Mouse (Mus musculus) ovary, adult 18-20 months (tissue): ENCODE data around the gene Slco3a1.

Source experiments
- DNase-seq: peaks from one replicate; pipeline ENCODE4 v3.0.0; 2022; ENCODE audit warnings: low spot score, mixed read lengths

The Slco3a1 gene

GRCm38 (mm10) chr7:74347026-74347425 is 207.6 kb downstream of the Slco3a1 start:
- DNase-seq: no peak

GRCm38 (mm10) chr7:74346451-74346850 is 208.1 kb downstream of the Slco3a1 start:
- DNase-seq: no peak

GRCm38 (mm10) chr7:74341149-74341805 is 213.3 kb downstream of the Slco3a1 start:
- DNase-seq: no peak

- no peak for DNase-seq
Measured at GRCm38 (mm10) chr7:74340419-74340954, 214.1 kb downstream of the Slco3a1 start.

- DNase-seq: no peak
Measured at GRCm38 (mm10) chr7:74337677-74338420, 216.7 kb downstream of the Slco3a1 start.

DNA sequence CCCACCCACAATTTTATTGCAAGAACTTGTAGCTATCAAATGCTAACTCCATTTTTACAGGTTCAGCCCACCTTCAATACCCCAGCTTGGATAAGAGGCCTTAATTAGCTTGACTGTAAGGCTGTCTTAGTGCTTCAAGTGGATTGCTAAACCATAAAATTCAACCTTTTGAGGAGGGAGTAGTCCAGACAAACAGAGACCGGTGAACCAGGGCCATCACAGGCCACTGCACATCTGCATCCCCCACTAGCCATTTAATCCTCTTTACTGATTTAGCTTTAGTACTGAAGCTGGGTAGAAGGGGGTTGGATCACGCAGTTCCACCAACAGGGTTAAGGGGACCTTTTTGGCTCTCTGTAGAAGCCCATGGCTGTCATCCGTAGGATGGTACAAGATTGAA is 222.3 kb downstream of the Slco3a1 start:
- DNase-seq: no peak

DNA sequence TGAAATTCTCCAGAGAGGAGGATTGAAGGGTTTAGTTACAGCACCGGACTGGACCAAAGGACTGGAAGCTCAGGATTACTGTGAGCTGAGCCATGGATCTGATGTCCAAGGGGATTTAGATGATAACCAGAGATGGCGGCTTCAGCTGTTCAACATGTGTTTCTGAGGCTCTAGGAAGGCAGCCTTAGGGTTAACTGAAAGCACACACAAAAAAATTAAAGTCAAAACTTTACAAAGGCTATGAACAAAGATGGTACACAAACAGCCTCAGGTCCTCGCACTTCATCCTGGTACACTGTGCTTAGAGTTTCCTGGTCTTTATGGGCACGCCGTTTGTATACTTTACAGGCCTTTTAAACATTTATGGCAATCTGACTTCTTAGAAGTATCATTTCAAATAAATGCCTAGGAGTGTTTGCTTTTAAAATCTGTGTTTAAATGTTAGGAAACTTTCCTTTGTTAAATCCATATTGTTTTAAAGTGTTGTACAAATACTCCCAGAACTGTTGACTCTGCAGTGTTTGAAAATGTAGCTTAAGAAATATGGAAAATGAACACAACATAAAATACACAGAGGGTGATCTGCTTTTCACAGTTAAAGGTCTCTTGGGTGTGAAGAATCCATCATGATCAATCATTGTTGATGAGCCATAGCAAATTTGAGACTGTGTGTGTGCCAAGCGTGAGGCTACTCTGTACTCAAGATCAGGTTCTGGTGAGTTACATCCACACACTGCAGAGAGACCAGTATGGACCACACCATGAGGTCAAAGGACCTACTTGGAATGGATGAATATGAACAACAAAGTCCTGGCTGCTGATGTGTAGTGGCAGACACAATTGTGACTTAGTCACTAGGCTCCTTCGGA is 223.5 kb downstream of the Slco3a1 start:
- no peak for DNase-seq

DNA sequence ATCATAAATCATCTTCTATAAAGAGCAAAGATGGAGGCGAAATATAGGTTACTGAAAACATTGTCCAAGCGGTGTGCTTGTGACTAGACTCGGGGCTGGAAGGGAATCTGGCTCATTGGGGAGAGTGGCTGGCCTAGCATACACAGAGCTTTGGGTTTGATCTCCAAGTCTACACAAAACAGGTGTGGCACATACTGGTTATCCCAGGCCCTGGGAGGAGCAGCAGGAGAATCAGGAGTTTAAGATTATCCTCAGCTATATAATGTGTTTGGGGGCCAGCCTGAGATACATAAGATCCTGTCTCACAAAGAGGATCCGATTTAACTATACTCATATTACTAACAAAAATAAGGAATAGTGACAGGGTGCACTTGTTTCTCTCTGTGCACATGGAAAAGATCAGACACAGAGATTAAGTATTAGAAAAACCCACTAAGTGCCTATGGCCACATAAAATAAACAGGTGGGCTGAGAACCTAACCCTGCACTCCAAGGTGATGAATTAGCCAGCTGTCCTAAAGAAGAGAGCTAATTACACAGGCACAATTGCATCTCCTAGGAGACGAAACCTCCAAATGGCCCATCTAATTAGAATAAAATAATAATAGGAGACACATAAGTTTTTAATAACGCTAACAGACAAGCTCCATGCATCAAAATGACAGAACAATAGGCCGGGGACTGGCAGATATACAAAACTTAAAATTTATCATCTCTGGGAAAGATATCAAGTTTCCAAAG is 224.3 kb downstream of the Slco3a1 start:
- no peak for DNase-seq

DNA sequence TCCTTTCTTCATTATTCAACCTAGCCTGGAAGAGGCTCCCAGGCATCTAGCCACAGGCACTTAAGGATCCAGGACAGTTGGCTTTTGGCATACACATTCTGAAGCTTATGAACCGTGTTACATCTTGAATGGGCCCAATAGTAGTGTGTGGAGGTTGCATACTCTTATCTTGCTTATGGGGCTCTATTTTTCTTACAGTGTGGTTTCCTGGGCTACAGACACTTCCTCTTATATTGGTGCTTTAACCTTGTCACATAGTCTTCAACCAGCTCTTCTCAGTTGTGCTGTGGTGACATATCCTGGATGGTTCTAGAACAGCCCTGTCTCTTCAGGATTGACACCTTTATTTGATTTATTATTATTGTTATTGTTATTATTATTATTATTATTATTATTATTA is 225.6 kb downstream of the Slco3a1 start:
- DNase-seq: no peak

GRCm38 (mm10) chr7:74327716-74328115 is 226.9 kb downstream of the Slco3a1 start:
- DNase-seq: no peak

DNA sequence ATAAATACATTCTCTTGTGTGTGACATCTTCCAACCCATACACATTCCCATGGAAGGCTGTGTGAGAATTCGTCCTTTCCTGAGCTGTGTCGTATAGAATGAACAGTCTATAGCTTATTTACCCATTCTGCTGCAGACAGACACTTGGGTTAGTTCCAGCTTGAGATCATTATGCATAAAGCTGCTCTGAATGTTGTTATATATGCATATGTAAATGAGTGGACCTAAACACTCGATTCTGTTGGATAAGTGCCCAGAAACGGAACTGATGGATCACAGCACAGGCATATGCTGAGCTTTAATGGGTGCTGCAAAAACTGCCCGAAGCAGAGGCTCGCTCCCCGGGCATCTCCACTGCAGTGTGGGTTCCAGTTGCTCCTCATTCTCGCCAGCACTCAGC is 229.5 kb downstream of the Slco3a1 start:
- DNase-seq: no peak

GRCm38 (mm10) chr7:74323683-74324082 is 230.9 kb downstream of the Slco3a1 start:
- DNase-seq: no peak

- DNase-seq: no peak
Measured at GRCm38 (mm10) chr7:74323194-74323593, 231.4 kb downstream of the Slco3a1 start.

GRCm38 (mm10) chr7:74320635-74321034 is 233.9 kb downstream of the Slco3a1 start:
- DNase-seq: no peak

DNA sequence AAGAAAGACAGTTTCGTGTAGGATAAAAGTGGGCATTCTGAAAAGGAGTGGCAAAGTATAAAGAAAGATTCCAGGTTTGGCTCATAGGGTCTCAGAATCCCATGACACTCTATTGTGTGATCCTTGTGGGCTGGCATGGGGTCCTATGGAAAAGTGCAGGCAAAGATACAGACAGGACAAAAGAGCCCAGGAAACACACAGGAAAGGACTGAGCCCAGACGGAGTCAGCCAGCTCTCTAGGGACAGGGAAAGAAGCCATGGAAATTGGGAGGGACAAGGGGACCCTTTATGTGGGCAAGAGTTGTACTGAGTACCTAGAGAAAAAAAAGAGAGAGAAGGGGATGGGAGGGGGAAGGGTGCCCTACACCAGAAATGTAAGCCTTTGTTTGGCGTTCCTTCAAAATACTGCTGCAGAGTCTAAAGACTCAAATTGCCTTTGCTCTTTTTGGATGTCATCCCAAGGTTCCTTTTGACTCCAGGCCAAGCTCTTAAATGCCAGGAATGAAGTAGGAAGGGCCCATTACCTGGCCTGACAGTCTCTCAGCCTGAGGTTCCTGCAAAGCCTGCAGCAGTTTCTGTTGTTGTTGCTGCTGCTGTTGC is 238.6 kb downstream of the Slco3a1 start:
- peak; percentile 16 for DNase-seq

GRCm38 (mm10) chr7:74314276-74314675 is 240.3 kb downstream of the Slco3a1 start:
- DNase-seq: no peak

DNA sequence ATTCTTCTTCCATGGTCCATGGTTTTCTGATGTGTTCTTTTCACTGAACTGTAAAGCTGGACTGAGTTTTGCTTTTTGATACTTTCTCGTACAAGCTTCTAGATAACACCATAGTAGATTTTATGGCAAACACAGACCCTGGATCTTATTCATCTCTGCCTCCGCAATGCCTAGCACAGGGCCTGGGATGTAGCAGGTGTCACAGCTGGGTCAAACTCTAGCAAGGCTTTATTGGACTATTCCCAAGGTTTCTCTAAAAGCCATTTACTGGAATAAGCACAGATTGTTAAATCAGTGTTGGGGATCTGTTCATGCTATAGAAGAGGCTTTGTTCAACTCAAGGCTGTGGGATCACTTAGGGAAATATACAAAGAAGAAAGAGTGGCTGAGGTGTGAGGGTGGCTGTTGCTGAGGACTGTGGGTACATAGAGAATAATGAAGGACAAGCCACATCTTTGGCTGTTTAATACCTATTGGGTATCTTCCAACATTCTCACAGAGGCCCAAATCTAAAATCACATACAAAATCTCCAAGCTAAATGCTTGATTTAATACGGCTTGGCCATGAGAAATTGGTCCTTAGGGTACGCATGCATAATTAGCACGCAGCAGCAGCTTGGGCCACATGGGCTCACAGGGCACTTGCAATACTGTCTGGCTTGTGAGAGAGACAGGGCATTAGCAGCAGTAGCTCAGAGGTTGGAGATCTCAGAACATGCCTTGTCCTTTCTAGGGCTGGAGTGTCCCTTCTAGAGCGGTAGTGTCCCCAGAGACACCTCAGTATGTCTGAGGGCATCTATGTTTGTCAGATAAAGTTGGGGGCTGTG is 241.1 kb downstream of the Slco3a1 start:
- no peak for DNase-seq

DNA sequence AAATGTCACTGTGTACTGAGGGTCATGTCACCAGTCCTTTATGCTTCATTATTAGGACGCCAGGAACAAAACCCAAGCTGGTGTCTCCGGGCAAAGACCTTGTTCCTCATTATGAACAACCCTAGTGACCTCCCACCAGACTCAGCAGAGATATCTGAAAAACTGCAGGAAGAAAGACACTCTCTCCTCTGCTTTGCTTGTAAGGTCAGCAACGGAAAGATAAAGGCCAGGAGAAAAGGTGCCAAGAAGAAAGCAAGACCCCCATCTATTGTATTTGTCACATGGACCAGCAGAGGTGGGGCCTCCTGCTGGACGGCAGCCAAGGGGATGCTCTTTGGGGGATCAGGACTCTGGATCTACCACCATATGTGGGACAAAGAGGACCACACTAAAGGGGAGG is 243.0 kb downstream of the Slco3a1 start:
- DNase-seq: no peak

DNA sequence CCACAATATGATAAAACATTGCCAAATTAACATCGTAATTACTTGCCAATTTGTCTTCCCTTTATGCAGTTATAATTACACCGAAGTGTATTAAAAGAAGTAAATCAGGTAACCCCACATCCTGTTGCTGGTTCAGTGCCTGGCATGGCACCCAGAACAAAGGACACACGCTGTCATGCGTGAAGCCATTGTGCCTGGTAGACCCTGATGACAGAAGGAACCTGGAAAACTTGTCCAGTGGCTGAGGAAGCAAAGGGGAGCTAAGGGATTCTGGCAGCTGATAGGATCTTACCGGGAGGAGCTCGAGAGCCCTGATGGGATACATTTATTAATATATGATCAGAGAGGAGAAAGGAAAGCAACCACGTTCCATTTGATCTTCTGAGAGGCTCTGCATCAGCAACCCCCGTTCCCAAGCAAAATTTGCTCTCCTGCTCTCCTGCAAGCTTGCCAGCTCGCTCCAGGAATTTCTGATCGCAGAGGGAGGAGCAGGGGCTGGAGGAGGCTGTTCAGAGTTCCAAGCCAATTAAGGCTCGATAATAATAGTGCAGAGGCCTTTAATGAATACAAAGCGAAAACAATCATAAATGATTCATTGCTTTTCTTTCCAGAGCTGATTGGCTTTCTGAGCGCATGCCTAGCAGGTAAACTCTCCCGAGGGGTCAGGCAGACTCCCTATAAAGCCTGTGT is 250.8 kb downstream of the Slco3a1 start:
- no peak for DNase-seq

GRCm38 (mm10) chr7:74303081-74303480 is 251.5 kb downstream of the Slco3a1 start:
- no peak for DNase-seq
